Mouse (Mus musculus): ENCODE measurements around the gene Coa5. TPM values are rescaled to one million over a fixed set of nuclear protein-coding genes. Genes with fewer than 3 reads are reported as not detected.

The Coa5 gene
- polyA plus RNA-seq, 1 experiment from 2014 or later = 65.6 TPM

- H3K9me3 ChIP-seq = no peaks in the 10 kb centered on the region
- H3K4me3 ChIP-seq = no peak overlapping the region
- no peak for ATAC-seq (replicated peaks)
- no peaks in the 10 kb centered on the region for H3K27me3 ChIP-seq (replicated peaks)
- no peak overlapping the region for H3K9ac ChIP-seq
- 94% methylated on average over 5 of the region's 5 CpGs for WGBS
- no peaks in the 10 kb centered on the region for H3K4me1 ChIP-seq
- H3K27ac ChIP-seq = no peak overlapping the region
- peaks cover 18% of the 10 kb centered on the region for H3K36me3 ChIP-seq (replicated peaks)
- no peak overlapping the region for H3K4me2 ChIP-seq
These were observed 49.0 kb downstream of the Coa5 start for GRCm38 (mm10) chr1:37380913-37381312.

- 77% methylated on average over 4 of the region's 4 CpGs for WGBS
- Histone ChIP-seq H3K4me2 (no peak overlapping the region), H3K27ac (no peak overlapping the region), H3K27me3 (replicated peaks) (no peaks in the 10 kb centered on the region), H3K36me3 (replicated peaks) (peaks cover 23% of the 10 kb centered on the region), H3K9me3 (no peaks in the 10 kb centered on the region), H3K4me1 (no peaks in the 10 kb centered on the region), H3K9ac (no peak overlapping the region), H3K4me3 (no peak overlapping the region)
- ATAC-seq (replicated peaks) = no peak
These were observed 50.4 kb downstream of the Coa5 start for GRCm38 (mm10) chr1:37379536-37379935.

- no peak for ATAC-seq (replicated peaks)
- Histone ChIP-seq H3K4me2 (no peak overlapping the region), H3K36me3 (replicated peaks) (peaks cover 26% of the 10 kb centered on the region), H3K27me3 (replicated peaks) (no peaks in the 10 kb centered on the region), H3K9ac (no peak overlapping the region), H3K27ac (no peak overlapping the region), H3K9me3 (no peaks in the 10 kb centered on the region), H3K4me1 (no peaks in the 10 kb centered on the region), H3K4me3 (no peak overlapping the region)
- WGBS = 97% methylated on average over 5 of the region's 5 CpGs
These were observed 51.8 kb downstream of the Coa5 start for GRCm38 (mm10) chr1:37378095-37378494.

GRCm38 (mm10) chr1:37376751-37377150, 53.2 kb downstream of the Coa5 start:
- no peak overlapping the region for H3K4me3 ChIP-seq
- no peaks in the 10 kb centered on the region for H3K9me3 ChIP-seq
- H3K9ac ChIP-seq = no peak overlapping the region
- H3K36me3 ChIP-seq (replicated peaks) = peaks cover 29% of the 10 kb centered on the region
- no peaks in the 10 kb centered on the region for H3K4me1 ChIP-seq
- no peaks in the 10 kb centered on the region for H3K27me3 ChIP-seq (replicated peaks)
- ATAC-seq (replicated peaks) = no peak
- WGBS = 80% methylated on average over 2 of the region's 2 CpGs
- H3K4me2 ChIP-seq = no peak overlapping the region
- H3K27ac ChIP-seq = no peak overlapping the region

- Histone ChIP-seq H3K4me1 (no peaks in the 10 kb centered on the region), H3K4me2 (no peak overlapping the region), H3K27me3 (replicated peaks) (no peaks in the 10 kb centered on the region), H3K9ac (no peak overlapping the region), H3K4me3 (no peak overlapping the region), H3K9me3 (no peaks in the 10 kb centered on the region), H3K36me3 (replicated peaks) (peaks cover 31% of the 10 kb centered on the region; the same call in 1 of the 2 replicates), H3K27ac (no peak overlapping the region)
- WGBS = 92% methylated on average over 8 of the region's 8 CpGs
- no peak for ATAC-seq (replicated peaks)
These were observed 53.7 kb downstream of the Coa5 start for GRCm38 (mm10) chr1:37376177-37376576.

- peaks cover 19% of the 10 kb centered on the region for H3K36me3 ChIP-seq (replicated peaks)
- WGBS = 88% methylated on average over 7 of the region's 7 CpGs
- H3K4me1 ChIP-seq = no peaks in the 10 kb centered on the region
- no peaks in the 10 kb centered on the region for H3K27me3 ChIP-seq (replicated peaks)
- ATAC-seq (replicated peaks) = no peak
- no peak overlapping the region for H3K9ac ChIP-seq
- H3K4me3 ChIP-seq = no peak overlapping the region
- H3K4me2 ChIP-seq = no peak overlapping the region
- H3K9me3 ChIP-seq = no peaks in the 10 kb centered on the region
- H3K27ac ChIP-seq = no peak overlapping the region
These were observed 61.0 kb downstream of the Coa5 start for GRCm38 (mm10) chr1:37368768-37369385.

- Histone ChIP-seq H3K9me3 (no peaks in the 10 kb centered on the region), H3K4me3 (no peak overlapping the region), H3K9ac (no peak overlapping the region), H3K4me2 (no peak overlapping the region), H3K36me3 (replicated peaks) (peaks cover 19% of the 10 kb centered on the region), H3K4me1 (no peaks in the 10 kb centered on the region), H3K27ac (no peak overlapping the region), H3K27me3 (replicated peaks) (no peaks in the 10 kb centered on the region)
- no peak for ATAC-seq (replicated peaks)
- WGBS = 96% methylated on average over 10 of the region's 10 CpGs
These were observed 61.8 kb downstream of the Coa5 start for GRCm38 (mm10) chr1:37368125-37368524.

Other genes starting within 250 kb of the Coa5 start
- 0.21 and 0.26 TPM in 2 replicates for gene Cnga3, start 215.7 kb downstream of the Coa5 start, polyA plus RNA-seq (2015; fragmentation: Nextera tagmentation; extraction: Ambion mirVana)
- 74.6 and 77.4 TPM in 2 replicates for gene Inpp4a, start 130.2 kb downstream of the Coa5 start, polyA plus RNA-seq (2015; fragmentation: Nextera tagmentation; extraction: Ambion mirVana)
- 117 and 121 TPM in 2 replicates for gene Unc50, start within 50 bp of the Coa5 start, polyA plus RNA-seq (2015; fragmentation: Nextera tagmentation; extraction: Ambion mirVana)
- 10.1 and 11.9 TPM in 2 replicates for gene Mgat4a, start 110.9 kb upstream of the Coa5 start, polyA plus RNA-seq (2015; fragmentation: Nextera tagmentation; extraction: Ambion mirVana)